In the genomic region with DNA sequence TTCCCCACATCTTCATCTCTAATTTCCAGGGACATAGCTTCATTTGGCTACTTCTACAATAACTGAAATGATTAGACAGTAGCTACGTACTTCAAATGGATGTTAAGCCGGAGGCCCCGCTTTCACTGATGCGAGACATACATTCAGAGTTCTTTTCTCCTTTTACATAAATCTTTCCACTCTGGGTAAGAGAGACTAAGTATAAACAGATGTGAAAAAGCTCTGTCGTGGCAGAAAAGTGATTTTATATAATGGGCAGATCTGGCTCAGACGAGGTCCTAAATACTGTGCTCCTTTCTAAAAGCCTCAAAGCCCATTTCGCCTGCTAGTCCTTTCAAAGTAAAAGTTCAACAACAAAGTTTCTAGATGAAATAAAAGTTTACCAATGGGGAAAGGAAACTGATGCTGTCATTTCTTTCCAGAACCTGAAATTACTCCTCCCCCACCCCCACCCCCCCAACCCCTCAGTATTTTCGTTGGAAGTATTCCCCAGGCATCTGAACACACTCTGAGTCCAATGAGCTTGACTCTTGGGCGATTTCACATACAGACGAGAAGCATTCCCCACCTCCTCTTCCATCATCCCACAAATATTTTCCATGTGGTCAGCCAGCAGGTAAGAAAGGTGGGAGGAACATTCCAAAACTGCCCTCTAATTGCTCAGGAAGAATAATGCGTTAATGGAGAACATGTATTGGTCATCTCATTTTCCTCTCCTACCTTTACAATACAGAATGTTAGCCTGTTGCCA, we compare ENCODE assay signal across 18 mouse cellular contexts. TPM values are rescaled to one million over a fixed set of nuclear protein-coding genes. Genes with fewer than 3 reads are reported as not detected.
DNase-seq lines count a peak whose midpoint lies in the region; ATAC-seq and TF ChIP-seq lines count a peak whose summit lies in the region.
"Had no signal": no experiment of that assay in that cellular context is flagged by ENCODE, and none has a peak within 500 bp of the region (broad histone marks: within the 10 kb centered on the region; RNA-seq: fewer than 3 reads in every experiment).

No protein-coding gene starts in this region.

- H3K27ac ChIP-seq in heart, postnatal 0 days (ENCODE audit: low read depth): peak overlapping the region; percentile 43; the same call in 1 of the 2 replicates
- H3K27ac ChIP-seq in embryonic facial prominence, embryonic 12.5 days: peak overlapping the region; percentile 67
- H3K27ac ChIP-seq in limb, embryonic 12.5 days: peak overlapping the region; percentile 56
- no peak overlapping the region for H3K27ac ChIP-seq in liver, postnatal 0 days (ENCODE audit: low read depth)
- H3K27ac ChIP-seq: forebrain, embryonic 12.5 days; hindbrain, embryonic 14.5 days; intestine, embryonic 15.5 days; layer of hippocampus, adult 2 months; liver, embryonic 14.5 days; midbrain, embryonic 13.5 days had no signal

- H3K9me3 ChIP-seq in heart, postnatal 0 days (replicated peaks; ENCODE audit: control insufficient read depth, low read length): no peaks in the 10 kb centered on the region
- no peaks in the 10 kb centered on the region for H3K9me3 ChIP-seq in embryonic facial prominence, embryonic 12.5 days
- peaks cover 4% of the 10 kb centered on the region; the same call in 1 of the 2 replicates for H3K9me3 ChIP-seq in limb, embryonic 12.5 days
- H3K9me3 ChIP-seq in liver, postnatal 0 days (ENCODE audit: low read length): no peaks in the 10 kb centered on the region
- H3K9me3 ChIP-seq: forebrain, embryonic 12.5 days; intestine, embryonic 15.5 days; midbrain, embryonic 13.5 days had no signal

- no peaks in the 10 kb centered on the region for H3K27me3 ChIP-seq in heart, postnatal 0 days (ENCODE audit: control insufficient read depth, insufficient read depth, low read length)
- no peaks in the 10 kb centered on the region for H3K27me3 ChIP-seq in embryonic facial prominence, embryonic 12.5 days
- no peaks in the 10 kb centered on the region for H3K27me3 ChIP-seq in limb, embryonic 12.5 days
- no peaks in the 10 kb centered on the region for H3K27me3 ChIP-seq in liver, postnatal 0 days (ENCODE audit: insufficient read depth, low read length)
- H3K27me3 ChIP-seq: forebrain, embryonic 12.5 days; intestine, embryonic 15.5 days; midbrain, embryonic 13.5 days had no signal

- peak; percentile 41; the same call in 1 of the 2 replicates for ATAC-seq in frontal cortex, adult (ENCODE audit: low TSS enrichment)
- ATAC-seq in heart, postnatal 0 days (ENCODE audit: insufficient read depth, low read depth): no peak
- ATAC-seq in embryonic facial prominence, embryonic 12.5 days (ENCODE audit: insufficient number of reproducible peaks, insufficient read depth, low FRiP score, low TSS enrichment): 0 out of 2 replicates have a peak, but pooled peaks have one; percentile 29
- peak; percentile 82 for ATAC-seq in limb, embryonic 12.5 days (ENCODE audit: insufficient number of reproducible peaks, insufficient read depth, low FRiP score, low TSS enrichment, low read depth)
- ATAC-seq in liver, postnatal 0 days: no peak
- ATAC-seq: intestine, embryonic 15.5 days; lung, postnatal 0 days; midbrain, embryonic 13.5 days had no signal

- H3K4me1 ChIP-seq in heart, postnatal 0 days (ENCODE audit: control insufficient read depth, insufficient read depth): peaks cover 21% of the 10 kb centered on the region
- peaks cover 26% of the 10 kb centered on the region for H3K4me1 ChIP-seq in embryonic facial prominence, embryonic 12.5 days
- H3K4me1 ChIP-seq in limb, embryonic 12.5 days (replicated peaks): peaks cover 22% of the 10 kb centered on the region
- H3K4me1 ChIP-seq in liver, postnatal 0 days (ENCODE audit: insufficient read depth): peaks cover 3% of the 10 kb centered on the region; the same call in 1 of the 2 replicates
- H3K4me1 ChIP-seq: forebrain, embryonic 12.5 days; intestine, embryonic 15.5 days had no signal

- no peak overlapping the region for H3K4me2 ChIP-seq in heart, postnatal 0 days (ENCODE audit: low read depth, low read length)
- H3K4me2 ChIP-seq in embryonic facial prominence, embryonic 12.5 days (replicated peaks): no peak overlapping the region
- peak overlapping the region; percentile 30 for H3K4me2 ChIP-seq in limb, embryonic 12.5 days
- no peak overlapping the region for H3K4me2 ChIP-seq in liver, postnatal 0 days (ENCODE audit: low read depth, low read length)
- H3K4me2 ChIP-seq: forebrain, embryonic 12.5 days; hindbrain, embryonic 14.5 days; intestine, embryonic 15.5 days; midbrain, embryonic 13.5 days had no signal

- no peak for DNase-seq in frontal cortex, postnatal 14 days (ENCODE audit: low spot score in 2 of 2)
- DNase-seq in heart, postnatal 0 days (ENCODE audit: low spot score): no peak
- no peak for DNase-seq in heart, postnatal 25 days (ENCODE audit: low spot score)
- DNase-seq in adipocyte (ENCODE audit: low spot score): no peak
- DNase-seq in liver, postnatal 0 days: no peak
- DNase-seq: cerebellum, adult 18-20 months; layer of hippocampus, postnatal 36 days had no signal

- TF ChIP-seq CTCF in heart, postnatal 0 days (IDR thresholded peaks at IDR 0.05; ENCODE audit: low read depth): no peak
- no peak for TF ChIP-seq CTCF in liver, postnatal 0 days (IDR thresholded peaks at IDR 0.05; ENCODE audit: low read depth)

- intact Hi-C loops in heart, postnatal 25 days (cut with DNase I): no loop called here

- no peak overlapping the region for H3K9ac ChIP-seq in heart, postnatal 0 days (replicated peaks; ENCODE audit: low read depth, low read length)
- no peak overlapping the region for H3K9ac ChIP-seq in embryonic facial prominence, embryonic 12.5 days
- H3K9ac ChIP-seq in limb, embryonic 12.5 days (replicated peaks): no peak overlapping the region
- H3K9ac ChIP-seq in liver, postnatal 0 days (replicated peaks): no peak overlapping the region
- H3K9ac ChIP-seq: forebrain, embryonic 12.5 days; hindbrain, embryonic 14.5 days; intestine, embryonic 15.5 days; liver, embryonic 14.5 days; midbrain, embryonic 13.5 days had no signal

- WGBS in heart, postnatal 0 days: 64% methylated on average over 11 of the region's 11 CpGs
- WGBS in embryonic facial prominence, embryonic 12.5 days: 34% methylated on average over 11 of the region's 11 CpGs
- 32% methylated on average over 11 of the region's 11 CpGs for WGBS in limb, embryonic 12.5 days
- 78% methylated on average over 11 of the region's 11 CpGs for WGBS in liver, postnatal 0 days (ENCODE audit: insufficient replicate concordance)

- TF ChIP-seq EP300 in heart, postnatal 0 days (IDR thresholded peaks at IDR 0.05; ENCODE audit: low read depth): no peak
- TF ChIP-seq EP300 in liver, postnatal 0 days (IDR thresholded peaks at IDR 0.05; ENCODE audit: low read depth): no peak

- no peaks in the 10 kb centered on the region for H3K36me3 ChIP-seq in heart, postnatal 0 days (replicated peaks; ENCODE audit: control insufficient read depth, insufficient read depth, low read length)
- no peaks in the 10 kb centered on the region for H3K36me3 ChIP-seq in embryonic facial prominence, embryonic 12.5 days
- H3K36me3 ChIP-seq in limb, embryonic 12.5 days: no peaks in the 10 kb centered on the region
- H3K36me3 ChIP-seq in liver, postnatal 0 days (replicated peaks; ENCODE audit: insufficient read depth, low read length): no peaks in the 10 kb centered on the region
- H3K36me3 ChIP-seq: forebrain, embryonic 12.5 days; intestine, embryonic 15.5 days; midbrain, embryonic 13.5 days had no signal

- H3K4me3 ChIP-seq in heart, postnatal 0 days (ENCODE audit: low read depth, low read length): no peak overlapping the region
- no peak overlapping the region for H3K4me3 ChIP-seq in embryonic facial prominence, embryonic 12.5 days
- H3K4me3 ChIP-seq in limb, embryonic 12.5 days (replicated peaks): no peak overlapping the region
- H3K4me3 ChIP-seq in liver, postnatal 0 days (ENCODE audit: low read depth, low read length): no peak overlapping the region
- H3K4me3 ChIP-seq: forebrain, embryonic 12.5 days; intestine, embryonic 15.5 days; layer of hippocampus, adult 2 months; midbrain, embryonic 13.5 days had no signal

RNA-seq across cellular contexts. Expression of gene App, which starts 15.6 kb away (rescaled TPM):
- total RNA-seq in heart, postnatal 0 days (2014; rRNA removed; ENCODE audit: low replicate concordance): 139 and 171 TPM in 2 replicates
- 119 and 122 TPM in 2 replicates for polyA plus RNA-seq in heart, postnatal 0 days (2015; fragmentation: Nextera tagmentation; extraction: Ambion mirVana)
- total RNA-seq in heart, postnatal 25 days (2021): 100 to 1,000 TPM; 142 to 157 TPM
- polyA plus RNA-seq in embryonic facial prominence, embryonic 12.5 days (2016; fragmentation: Nextera tagmentation; extraction: Ambion mirVana): 197 and 224 TPM in 2 replicates
- polyA plus RNA-seq in limb, embryonic 12.5 days (2016; fragmentation: Nextera tagmentation; extraction: Ambion mirVana): 122 and 134 TPM in 2 replicates
- polyA plus RNA-seq in liver, postnatal 0 days (2015; fragmentation: Nextera tagmentation; extraction: Ambion mirVana): 29.0 and 31.3 TPM in 2 replicates
- total RNA-seq: MEL had no signal

Comparison
In these comparisons a context has a peak if more than half of its experiments do, and no peak if none do; other contexts are left out.
1. ATAC-seq: peak in frontal cortex, adult (single experiment), embryonic facial prominence, embryonic 12.5 days (single experiment) and limb, embryonic 12.5 days (single experiment); none in heart, postnatal 0 days (single experiment) and liver, postnatal 0 days (single experiment).